Mouse (Mus musculus) thymus, postnatal 14 days (tissue): ENCODE data around the gene Psen2.

Experiments
- DNase-seq: peaks from one replicate; pipeline ENCODE4 v3.0.0; 2021

The Psen2 gene

DNA sequence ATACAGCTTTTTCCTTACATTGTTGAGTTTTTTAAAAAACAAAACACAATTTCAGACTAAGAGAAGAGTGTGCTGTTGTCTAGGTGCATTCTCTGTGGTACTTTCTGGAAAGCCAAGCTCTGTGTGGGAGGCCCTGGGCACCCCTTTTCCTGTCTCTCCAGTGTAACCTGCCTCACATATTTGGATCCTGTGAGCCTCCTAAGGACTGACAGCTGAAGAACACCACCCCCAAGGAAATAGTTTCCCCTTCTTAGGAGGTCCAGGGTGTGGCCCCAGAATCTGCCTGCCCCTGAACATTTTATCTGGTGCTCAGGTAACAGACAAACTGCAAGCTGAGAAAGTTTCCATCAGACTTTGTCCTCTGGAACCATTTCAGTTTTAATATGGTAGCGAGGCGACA lies 5.8 kb upstream of the Psen2 start:
- DNase-seq: no peak

DNA sequence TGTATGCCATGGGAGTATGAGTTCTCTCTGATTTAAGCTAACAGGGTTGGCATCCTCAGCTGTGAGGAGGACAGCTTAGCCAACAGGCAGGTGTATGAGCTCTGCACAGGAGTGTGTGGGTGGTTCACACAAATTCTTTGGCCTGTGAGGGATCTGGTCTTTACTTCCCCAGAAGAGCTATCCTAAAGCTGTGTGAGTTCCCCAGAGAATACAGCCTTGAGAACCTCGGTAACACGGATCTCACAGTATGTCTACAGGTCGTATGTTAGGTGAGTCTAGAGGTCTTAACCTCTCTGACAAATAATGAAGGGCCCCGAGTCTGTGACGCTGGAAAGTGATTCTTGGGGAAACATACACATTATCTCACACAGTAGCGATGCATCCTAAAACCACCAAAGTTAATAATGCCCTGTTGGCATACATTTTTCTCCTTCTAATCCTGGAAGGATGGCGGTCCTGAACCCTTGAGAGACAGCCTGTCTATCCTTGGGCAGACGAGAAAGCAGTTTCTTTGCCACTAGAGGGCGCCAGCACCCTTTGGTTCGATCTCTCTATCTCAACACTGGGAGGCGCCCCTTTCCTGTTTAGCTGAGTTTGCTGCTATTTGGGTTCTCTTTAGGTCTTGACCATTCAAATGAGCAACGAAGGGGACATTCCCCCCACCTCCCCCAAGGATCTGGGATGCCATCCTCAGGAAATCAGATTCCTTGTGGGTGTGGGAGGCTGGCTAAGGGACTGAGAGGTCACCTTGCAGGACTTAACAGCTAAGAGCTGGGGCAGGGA lies 5.2 kb upstream of the Psen2 start:
- DNase-seq: peak; percentile 92

GRCm38 (mm10) chr1:180267151-180267550 lies 3.9 kb upstream of the Psen2 start:
- no peak for DNase-seq

- DNase-seq: peak; percentile 76
These were observed 2.2 kb upstream of the Psen2 start for GRCm38 (mm10) chr1:180265399-180265798.

GRCm38 (mm10) chr1:180264851-180265250 lies 1.6 kb upstream of the Psen2 start:
- no peak for DNase-seq

- no peak for DNase-seq
These were observed 1.2 kb upstream of the Psen2 start for GRCm38 (mm10) chr1:180264389-180264788.

DNA sequence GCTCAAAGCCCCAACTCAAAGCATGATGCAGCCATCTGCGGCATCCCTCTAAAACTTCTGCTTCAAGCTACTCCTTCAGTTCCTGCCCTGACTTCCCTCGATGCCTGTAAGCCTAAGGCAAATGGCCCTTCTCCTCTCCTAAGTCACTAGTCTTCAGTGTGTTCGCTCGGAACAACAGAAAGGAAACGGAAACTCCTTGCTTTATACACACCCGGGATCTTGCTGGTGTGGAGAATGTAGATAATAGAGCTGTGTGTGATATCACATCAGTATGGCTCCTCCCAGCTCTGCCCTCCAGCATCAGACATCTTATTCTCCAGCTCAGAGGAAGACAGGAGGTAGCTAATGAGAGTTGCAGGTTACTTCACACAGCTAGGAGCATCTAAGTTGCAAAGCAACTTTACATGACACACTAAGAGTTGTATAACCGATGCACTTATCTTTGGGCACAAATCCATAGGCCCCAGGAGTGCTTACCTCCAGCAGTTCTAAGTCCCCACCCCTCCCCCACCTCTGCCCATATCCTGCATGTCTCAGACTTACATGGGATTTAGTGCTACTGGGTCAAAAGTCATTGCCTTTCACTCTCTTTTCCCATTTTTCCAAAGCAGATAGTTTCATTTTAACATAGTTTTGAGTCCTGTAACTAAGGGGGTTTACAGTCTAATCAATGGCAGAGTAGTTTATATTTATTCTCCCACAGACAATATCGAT lies 1.2 kb downstream of the Psen2 start:
- no peak for DNase-seq

GRCm38 (mm10) chr1:180261415-180261814 lies 1.8 kb downstream of the Psen2 start:
- DNase-seq: no peak

DNA sequence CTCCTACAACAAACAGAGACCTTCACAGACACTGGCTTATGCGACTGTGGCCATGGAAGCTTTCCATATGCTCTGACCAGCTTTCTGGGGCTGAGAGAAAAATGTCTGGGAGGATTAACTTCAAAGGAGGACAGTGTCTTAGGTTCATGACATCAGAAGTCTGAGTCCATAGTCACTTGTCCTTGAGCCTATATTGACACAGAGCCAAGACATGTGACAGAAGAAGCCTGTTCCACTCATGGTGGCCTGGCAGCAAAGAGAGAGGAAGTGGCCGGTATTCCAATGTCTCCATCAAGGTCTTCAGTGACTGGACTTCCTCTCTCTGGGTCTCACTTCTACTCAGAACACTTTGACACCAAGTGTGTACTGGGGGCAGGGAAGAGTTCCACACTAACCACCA lies 2.4 kb downstream of the Psen2 start:
- no peak for DNase-seq

GRCm38 (mm10) chr1:180259753-180260152 lies 3.5 kb downstream of the Psen2 start:
- no peak for DNase-seq

GRCm38 (mm10) chr1:180257446-180257845 lies 5.8 kb downstream of the Psen2 start:
- DNase-seq: no peak

DNA sequence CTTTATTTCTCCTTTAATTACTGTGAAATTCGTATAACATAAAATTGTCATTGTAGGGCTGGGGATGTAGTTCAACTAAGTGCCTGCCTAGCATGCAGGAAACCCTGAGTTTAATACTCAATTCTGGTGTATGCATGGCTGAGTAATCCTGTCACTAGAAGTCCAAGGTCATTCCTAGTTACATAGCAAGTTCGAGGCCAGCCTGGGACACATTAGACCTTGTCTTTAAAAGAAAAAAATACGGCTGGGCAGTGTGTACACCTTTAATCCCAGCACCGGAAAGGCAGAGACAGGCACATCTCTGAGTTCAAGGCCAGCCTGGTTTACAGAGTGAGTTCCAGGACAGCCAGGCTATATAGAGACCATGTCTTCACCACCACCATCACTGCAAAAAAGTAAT lies 6.4 kb downstream of the Psen2 start:
- no peak for DNase-seq

GRCm38 (mm10) chr1:180256138-180256674 lies 7.0 kb downstream of the Psen2 start:
- peak; percentile 100 for DNase-seq

DNA sequence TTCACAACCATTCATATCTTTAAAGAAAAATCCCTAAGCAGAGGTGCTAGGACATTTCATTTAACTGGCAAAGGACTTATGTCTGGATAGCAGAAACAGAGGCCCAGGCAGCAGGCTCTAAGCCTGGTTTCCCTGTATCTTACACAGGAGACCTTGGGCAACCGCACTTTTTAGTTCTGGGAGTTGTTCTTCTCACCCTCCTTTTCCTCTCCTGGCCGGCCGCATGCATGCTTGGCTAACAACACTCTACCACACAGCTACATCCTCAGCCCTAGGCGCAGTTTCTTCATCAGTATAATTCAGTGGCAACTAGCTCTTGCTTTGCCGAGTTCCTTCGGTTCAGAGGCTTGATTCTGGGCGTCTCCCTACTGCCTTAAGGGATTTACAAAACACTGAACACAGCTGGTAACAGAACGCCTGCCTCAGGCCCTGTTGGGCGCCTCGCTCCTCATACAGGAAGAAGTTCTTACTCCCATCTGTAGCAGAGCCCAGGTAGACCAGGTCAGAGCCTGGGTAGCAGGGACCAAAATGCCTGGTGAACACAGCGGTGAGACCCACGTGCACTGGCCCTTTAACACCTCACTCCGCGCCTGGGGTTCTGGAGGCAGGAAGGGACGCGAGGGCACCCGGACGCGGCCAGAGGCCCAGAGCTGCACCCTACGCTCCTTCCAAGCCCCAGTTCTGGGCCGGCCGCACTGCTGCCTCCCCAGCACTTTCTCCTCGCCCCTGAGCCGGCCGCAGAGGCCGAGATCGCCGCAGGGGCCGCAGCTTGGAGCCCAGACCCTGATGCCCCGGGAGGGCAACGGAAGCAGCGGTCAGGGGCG lies 7.7 kb downstream of the Psen2 start:
- no peak for DNase-seq

DNA sequence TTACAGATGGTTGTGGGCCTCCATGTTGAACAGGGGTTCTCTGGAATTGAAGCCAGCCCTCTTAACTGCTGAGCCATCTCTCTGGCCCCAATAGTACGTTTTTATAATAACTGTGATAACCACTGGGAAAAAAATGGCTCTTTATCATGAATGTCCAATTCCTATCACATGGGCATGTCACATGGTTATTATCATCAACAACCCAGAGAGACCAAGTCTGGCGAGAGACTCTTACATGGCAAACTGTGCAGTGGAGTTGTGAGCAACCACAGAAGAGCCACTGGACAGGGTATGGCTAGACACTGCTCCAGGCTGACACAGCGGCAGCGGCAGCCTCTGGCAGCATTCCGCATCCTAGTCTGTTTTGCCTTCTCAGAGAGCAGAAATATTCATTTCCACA lies 8.9 kb downstream of the Psen2 start:
- DNase-seq: no peak

GRCm38 (mm10) chr1:180252656-180253190 lies 10.5 kb downstream of the Psen2 start:
- DNase-seq: no peak

GRCm38 (mm10) chr1:180251176-180252048 lies 11.8 kb downstream of the Psen2 start:
- DNase-seq: no peak

- DNase-seq: no peak
These were observed 12.8 kb downstream of the Psen2 start for GRCm38 (mm10) chr1:180250441-180250830.

- no peak for DNase-seq
These were observed 13.4 kb downstream of the Psen2 start for GRCm38 (mm10) chr1:180249666-180250440.

DNA sequence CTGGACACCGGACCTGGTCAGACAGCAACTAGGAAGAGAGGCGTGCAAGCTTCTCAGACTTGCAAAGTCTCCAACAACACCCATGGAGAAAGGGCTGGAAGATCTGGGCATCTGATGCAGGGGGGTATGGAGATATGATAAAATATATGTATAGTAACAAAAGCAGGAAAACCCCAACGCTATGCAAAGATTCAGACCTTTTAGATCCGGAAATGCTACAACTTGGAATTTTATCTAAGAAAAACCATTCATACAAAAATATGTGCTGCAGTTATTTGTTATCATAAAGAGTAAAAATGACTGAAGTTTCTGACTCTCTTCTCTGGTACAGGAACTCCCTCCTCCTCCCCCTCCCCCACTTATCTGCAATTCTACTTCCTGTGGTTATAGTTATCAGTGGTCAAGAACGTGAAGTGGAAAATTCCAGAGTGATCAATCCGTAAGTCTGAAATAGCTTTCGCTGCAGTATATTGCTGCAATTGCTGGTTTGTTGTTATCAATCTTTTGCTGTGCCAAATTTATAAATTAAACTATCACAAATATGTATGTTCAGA lies 14.6 kb downstream of the Psen2 start:
- no peak for DNase-seq

GRCm38 (mm10) chr1:180247901-180248300 lies 15.3 kb downstream of the Psen2 start:
- no peak for DNase-seq
